Mouse (Mus musculus) heart, postnatal 25 days (tissue): ENCODE data around the gene Gldn. TPM values are rescaled to one million over a fixed set of nuclear protein-coding genes. Genes with fewer than 3 reads are reported as not detected.
A peak's percentile ranks its signal among the peaks of the same experiment; 100 is the strongest.

Source experiments
- DNase-seq: peaks from one replicate; pipeline ENCODE4 v3.0.0; 2022; ENCODE audit warnings: low spot score
- intact Hi-C: fragments of 180-260 bp; cut with DNase I; formaldehyde crosslinking; loops from one replicate; pipeline ENCODE4 v1.15.1; 2025
- total RNA-seq, 2 experiments: library from RNA; stranded (reverse); gene quantifications; 2 replicates each; pipeline ENCODE4 v1.2.3; 2021

Gene Gldn
- total RNA-seq: under 1 TPM; 0.06 to 0.08 TPM

DNA sequence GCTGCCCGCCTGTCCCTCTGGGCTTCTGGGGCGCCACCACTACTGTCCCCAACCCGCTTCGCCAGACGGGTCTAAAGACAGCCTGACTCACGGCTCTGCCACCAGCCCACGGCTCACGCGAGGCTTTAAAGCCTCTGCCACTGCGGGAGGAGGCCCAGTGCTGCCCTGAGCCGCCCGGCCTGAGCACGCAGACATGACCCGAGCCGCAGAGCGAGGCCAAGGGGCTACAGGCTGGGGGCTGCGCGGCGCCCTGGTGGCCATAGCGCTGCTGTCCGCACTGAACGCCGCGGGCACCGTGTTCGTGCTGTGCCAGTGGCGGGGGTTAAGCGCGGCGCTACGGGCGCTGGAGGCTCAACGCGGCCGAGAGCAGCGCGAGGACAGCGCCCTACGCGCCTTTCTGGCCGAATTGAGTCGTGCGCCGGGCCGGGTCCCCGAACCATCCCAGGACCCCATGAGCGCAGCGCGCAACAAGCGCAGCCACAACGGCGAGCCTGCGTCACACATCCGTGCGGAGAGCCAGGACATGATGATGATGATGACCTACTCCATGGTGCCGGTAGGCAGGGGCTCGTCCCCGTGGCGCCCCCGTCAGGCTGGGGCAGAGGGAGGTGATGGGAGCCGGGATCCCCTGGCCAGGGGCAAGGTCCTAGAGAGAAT lies at the start of gene Gldn:
Gldn (plus strand) TSS at position 156 of the 657 bp plus-strand sequence.
- intact Hi-C loops: no loop called here
- no peak for DNase-seq

DNA sequence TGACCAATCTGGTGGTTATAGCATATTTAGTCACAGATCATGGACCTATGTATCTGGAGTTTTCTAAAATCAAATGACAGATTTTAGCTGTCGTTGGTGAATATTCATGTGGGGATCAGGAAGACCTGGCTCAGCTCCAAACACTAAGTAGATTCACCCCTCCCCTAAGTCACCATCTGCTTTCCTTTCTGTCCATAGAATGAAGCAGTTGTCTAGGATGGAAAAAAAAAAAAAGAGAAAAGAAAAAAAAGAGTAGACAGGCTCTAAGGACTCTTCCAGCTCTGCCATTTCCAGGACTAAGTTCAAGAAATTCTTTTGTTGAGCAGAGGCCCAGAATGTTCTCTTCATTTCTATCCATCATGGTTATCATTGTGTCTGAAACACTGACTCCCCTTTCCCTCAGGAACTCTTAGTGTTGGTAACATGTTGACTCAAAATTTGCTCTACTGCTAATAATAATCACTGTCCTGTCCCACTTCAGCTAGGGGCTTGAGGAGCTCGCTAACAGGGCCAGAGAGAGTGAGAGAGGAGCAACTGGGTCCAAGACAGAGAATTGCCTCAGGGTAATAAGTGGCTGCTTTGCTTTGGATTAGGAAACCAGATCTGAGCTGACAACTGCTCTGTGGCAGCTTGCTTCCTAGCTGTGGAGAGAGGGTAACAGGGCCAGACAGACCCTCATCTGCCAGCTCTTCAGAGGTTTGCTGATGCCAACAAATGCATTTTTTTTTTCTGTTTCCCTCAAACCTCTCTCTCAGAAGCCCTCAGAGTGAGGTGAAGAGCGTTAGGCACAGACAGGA lies 41.2 kb upstream of the Gldn start:
- intact Hi-C loops: no loop called here
- no peak for DNase-seq

GRCm38 (mm10) chr9:54264754-54265153 lies 21.5 kb upstream of the Gldn start:
- no peak for DNase-seq
- intact Hi-C loops: no loop called here

DNA sequence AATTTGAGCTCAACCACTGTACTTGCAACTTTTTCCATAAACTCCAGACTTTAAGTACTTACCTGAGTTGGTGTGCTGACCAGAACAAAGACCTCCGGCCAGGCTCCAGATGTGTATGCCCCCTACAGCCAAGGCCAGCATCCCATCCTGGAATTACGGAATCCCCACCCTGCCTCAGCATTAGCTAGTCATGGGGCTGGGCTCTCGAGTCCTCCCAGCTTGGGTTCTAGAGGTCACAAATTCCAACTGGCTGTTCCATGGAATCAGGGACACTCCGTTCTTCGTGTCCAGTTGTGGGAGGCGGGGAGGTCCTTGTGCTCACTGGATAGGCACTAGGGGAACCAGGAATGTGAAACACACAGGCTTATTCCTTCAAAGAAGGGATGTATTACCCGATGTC lies 18.3 kb upstream of the Gldn start, which contains the start of gene Cyp19a1:
Cyp19a1 (minus strand) TSS at position 101 of the 400 bp plus-strand sequence.
- DNase-seq: no peak
- intact Hi-C loops: no loop called here

- intact Hi-C loops: no loop called here
- no peak for DNase-seq
These were observed 16.3 kb upstream of the Gldn start for GRCm38 (mm10) chr9:54269987-54270386.

DNA sequence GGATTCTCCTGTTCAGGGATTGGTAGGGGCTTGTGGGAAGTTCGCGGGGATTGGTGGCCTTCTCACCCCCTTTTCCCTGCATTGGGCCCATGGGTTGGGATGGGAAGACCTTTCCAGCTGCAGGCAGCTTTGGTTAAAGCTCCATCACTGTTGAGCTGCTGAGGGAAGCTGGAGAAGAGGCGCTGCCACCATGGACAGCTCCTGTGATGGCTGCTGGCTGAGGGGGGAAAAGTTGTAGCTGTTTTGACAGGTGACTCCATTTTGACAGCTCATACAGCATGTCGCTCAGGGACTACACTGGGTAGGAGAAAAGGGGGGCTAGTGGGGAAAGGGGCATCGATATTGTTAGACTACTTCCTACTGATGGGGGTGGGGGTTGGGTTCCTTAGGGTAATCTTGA lies 15.4 kb upstream of the Gldn start:
- intact Hi-C loops: no loop called here
- DNase-seq: no peak

DNA sequence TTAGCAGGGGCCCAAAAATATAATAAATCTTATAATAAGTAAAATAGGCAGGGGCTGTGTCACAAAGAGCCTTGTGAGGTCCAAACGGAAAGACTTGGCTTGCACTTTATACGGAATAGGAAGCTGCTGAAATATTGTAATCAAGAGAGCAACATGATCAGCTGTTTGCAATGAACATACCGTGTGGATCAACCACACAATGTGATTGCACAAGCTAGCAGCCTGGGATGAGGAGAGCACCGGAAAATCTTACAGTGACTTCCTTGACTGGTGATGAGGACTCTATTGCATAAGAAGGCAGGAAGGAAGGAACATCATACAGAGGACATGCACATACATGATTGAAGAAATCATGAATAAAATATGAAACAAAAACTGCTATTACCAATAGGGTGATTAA lies 11.0 kb upstream of the Gldn start:
- intact Hi-C loops: no loop called here

GRCm38 (mm10) chr9:54279046-54279589 lies 7.2 kb upstream of the Gldn start:
- intact Hi-C loops: no loop called here

More for the DNA sequence above, 11.0 kb upstream of the Gldn start:
- no peak for DNase-seq

GRCm38 (mm10) chr9:54287804-54288203 lies 1.5 kb downstream of the Gldn start:
- no peak for DNase-seq
- intact Hi-C loops: no loop called here

More at GRCm38 (mm10) chr9:54279046-54279589, 7.2 kb upstream of the Gldn start:
- DNase-seq: no peak

DNA sequence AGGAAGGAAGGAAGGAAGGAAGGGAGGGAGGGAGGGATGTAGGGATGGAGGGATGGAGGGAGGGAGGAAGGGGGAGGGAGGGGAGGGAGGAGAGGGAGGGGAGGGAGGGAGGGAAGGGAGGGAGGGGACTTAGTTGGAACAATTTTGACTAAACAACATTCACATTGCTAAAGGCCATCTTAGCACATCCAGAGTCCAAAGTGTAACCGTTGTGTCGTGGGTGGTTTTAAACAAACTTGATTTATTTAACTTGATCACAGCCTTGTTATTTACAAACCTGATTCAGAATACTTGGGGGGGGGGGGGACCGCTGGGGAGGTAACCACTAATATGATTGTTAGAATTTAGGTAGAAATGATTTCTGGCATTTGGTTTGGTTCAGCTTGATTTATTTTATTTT lies 13.1 kb downstream of the Gldn start:
- intact Hi-C loops: no loop called here
- no peak for DNase-seq

GRCm38 (mm10) chr9:54299792-54300191 lies 13.5 kb downstream of the Gldn start:
- intact Hi-C loops: no loop called here
- no peak for DNase-seq

GRCm38 (mm10) chr9:54301255-54301654 lies 15.0 kb downstream of the Gldn start:
- DNase-seq: peak; percentile 3
- intact Hi-C loops: no loop called here

- no peak for DNase-seq
- intact Hi-C loops: no loop called here
These were observed 21.9 kb downstream of the Gldn start for GRCm38 (mm10) chr9:54308209-54308608.

- no peak for DNase-seq
- intact Hi-C loops: no loop called here
These were observed 22.6 kb downstream of the Gldn start for GRCm38 (mm10) chr9:54308751-54309358.

DNA sequence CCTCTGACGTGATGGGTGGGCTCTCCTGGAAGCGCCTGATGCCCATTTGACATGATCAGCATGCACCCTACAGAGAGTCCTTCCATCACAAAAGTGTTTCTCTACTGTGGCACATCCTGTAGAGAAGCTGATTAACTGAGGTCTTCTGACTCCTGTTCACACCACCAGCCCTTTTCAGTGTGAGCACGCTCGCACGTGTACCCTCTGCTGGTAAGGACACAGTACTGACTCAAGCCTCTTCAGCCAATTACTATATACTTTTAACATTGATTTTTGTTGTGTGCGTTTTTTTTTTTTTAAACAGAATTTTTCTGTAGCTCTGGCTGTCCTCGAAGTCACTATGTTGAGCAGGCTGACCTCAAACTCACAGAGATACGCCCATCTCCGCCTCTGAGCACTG lies 30.1 kb downstream of the Gldn start:
- DNase-seq: no peak
- intact Hi-C loops: no loop called here

DNA sequence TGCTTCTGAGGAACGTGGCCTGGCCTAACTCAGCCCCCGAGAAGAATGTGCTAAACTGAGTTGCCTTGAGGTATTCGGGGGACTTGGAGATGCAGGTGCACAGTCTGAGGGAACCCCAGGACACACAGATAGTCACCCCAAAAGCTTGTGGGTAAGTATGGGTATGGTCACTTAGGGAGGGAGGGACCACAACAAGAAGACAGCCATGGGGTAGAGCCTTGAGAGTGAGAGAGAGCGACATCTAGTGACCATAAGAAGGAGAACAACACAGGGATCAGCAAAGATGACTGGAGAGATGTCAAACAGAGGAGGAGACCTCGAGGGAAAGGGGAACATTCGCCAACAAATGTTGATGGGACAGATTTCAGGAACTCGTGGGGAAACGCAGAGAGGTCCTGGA lies 37.2 kb downstream of the Gldn start:
- intact Hi-C loops: loop anchor here (5.0 kb wide), 2 partner anchors 141 to 331 kb away; no protein-coding TSS in a partner anchor
- DNase-seq: no peak

GRCm38 (mm10) chr9:54329201-54329600 lies 42.9 kb downstream of the Gldn start:
- no peak for DNase-seq
- intact Hi-C loops: no loop called here

- intact Hi-C loops: loop anchor here (5.0 kb wide), 2 partner anchors 153 to 343 kb away; no protein-coding TSS in a partner anchor
- no peak for DNase-seq
These were observed 49.3 kb downstream of the Gldn start for GRCm38 (mm10) chr9:54335582-54335981.

- intact Hi-C loops: loop anchor here (5.0 kb wide), 2 partner anchors 154 to 344 kb away; no protein-coding TSS in a partner anchor
- no peak for DNase-seq
These were observed 50.4 kb downstream of the Gldn start for GRCm38 (mm10) chr9:54336532-54337144.

DNA sequence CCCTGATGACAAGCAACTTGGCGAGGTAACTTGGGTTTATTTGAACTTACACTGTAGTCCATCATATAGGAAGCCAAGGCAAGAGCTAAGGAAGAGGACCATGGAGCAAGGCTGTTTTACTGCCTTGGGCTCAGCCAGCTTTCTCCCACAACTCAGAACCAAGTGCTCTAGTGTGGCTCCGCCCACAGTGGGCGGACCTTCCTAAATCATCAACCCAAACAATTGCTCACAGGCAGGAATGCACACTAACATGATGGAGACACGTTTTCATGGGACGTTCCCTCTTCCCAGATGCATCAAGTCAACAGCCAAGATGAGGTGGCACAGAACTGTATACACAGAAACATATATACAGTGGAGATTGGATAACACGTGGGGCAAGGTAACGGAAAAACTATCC lies 55.7 kb downstream of the Gldn start:
- no peak for DNase-seq
- intact Hi-C loops: no loop called here
